Mouse (Mus musculus): ENCODE results near the gene Tmem127.

The Tmem127 gene

GRCm38 (mm10) chr2:127308660-127309059 is 61.0 kb downstream of the Tmem127 start:
- in situ Hi-C loops (cut with MboI; ENCODE audit: low sequenced_read_pairs), result loop anchor here (5.0 kb wide), 1 partner anchor 34 kb away; no protein-coding TSS in a partner anchor

- in situ Hi-C loops (cut with MboI; ENCODE audit: low sequenced_read_pairs), result no loop called here
Measured at GRCm38 (mm10) chr2:127310246-127310645, 62.5 kb downstream of the Tmem127 start.

GRCm38 (mm10) chr2:127310685-127311084 is 63.0 kb downstream of the Tmem127 start:
- in situ Hi-C loops (cut with MboI; ENCODE audit: low sequenced_read_pairs), result no loop called here
